Mouse (Mus musculus): ENCODE results near the gene Ugcg. TPM values are rescaled to one million over a fixed set of nuclear protein-coding genes. Genes with fewer than 3 reads are reported as not detected.
"Not testable (repeated sequence)": the region's sequence is repeated elsewhere in the genome, so short reads cannot be mapped to it uniquely, and the experiment has no call there.

Gene Ugcg
- total RNA-seq, 2 experiments from 2014 or later = 40.2 to 46.3 TPM

- DNase-seq = no peak
These were observed 69.7 kb downstream of the Ugcg start for GRCm38 (mm10) chr4:59258771-59259170.

GRCm38 (mm10) chr4:59259806-59260205 is 70.7 kb downstream of the Ugcg start:
- no peak for DNase-seq

- no peak for DNase-seq
These were observed 71.9 kb downstream of the Ugcg start for GRCm38 (mm10) chr4:59260871-59261515.

GRCm38 (mm10) chr4:59261582-59261981 is 72.5 kb downstream of the Ugcg start:
- not testable (repeated sequence) for DNase-seq

- no peak for DNase-seq
These were observed 73.1 kb downstream of the Ugcg start for GRCm38 (mm10) chr4:59262156-59262555.

GRCm38 (mm10) chr4:59263418-59263817 is 74.4 kb downstream of the Ugcg start:
- no peak for DNase-seq

GRCm38 (mm10) chr4:59264611-59265095 is 75.6 kb downstream of the Ugcg start:
- no peak for DNase-seq

GRCm38 (mm10) chr4:59265182-59265581 is 76.1 kb downstream of the Ugcg start:
- no peak for DNase-seq

GRCm38 (mm10) chr4:59265631-59266030 is 76.6 kb downstream of the Ugcg start:
- no peak for DNase-seq

Other genes with a start within 250 kb of the Ugcg start
- 1 to 10 TPM; 1.7 to 2.8 TPM for gene Zkscan16, start 245.6 kb upstream of the Ugcg start, total RNA-seq (2021)
- 10 to 100 TPM; 19.2 to 30.0 TPM for gene Ptgr1, start 202.1 kb upstream of the Ugcg start, total RNA-seq (2021)
- 10 to 100 TPM; 14.0 to 18.3 TPM for gene Dnajc25, start 194.2 kb upstream of the Ugcg start, total RNA-seq (2021)
- 1 to 10 TPM; 3.0 to 6.2 TPM for gene Gm20503, start 186.0 kb upstream of the Ugcg start, total RNA-seq (2021)
- 10 to 100 TPM; 32.9 to 33.2 TPM for gene Gng10, start 154.2 kb upstream of the Ugcg start, total RNA-seq (2021)
- gene AI481877, start 50.3 kb upstream of the Ugcg start, total RNA-seq (2021) = not detected
- 1 to 10 TPM; 2.3 to 4.1 TPM for gene Susd1, start 249.4 kb downstream of the Ugcg start, total RNA-seq (2021)

All from adrenal gland, postnatal 36 days (tissue).